Mouse (Mus musculus) heart, adult 18-20 months (tissue): ENCODE measurements around the gene Ifi208. TPM values are rescaled to one million over a fixed set of nuclear protein-coding genes. Genes with fewer than 3 reads are reported as not detected.
A peak's percentile ranks its signal among the peaks of the same experiment; 100 is the strongest.
"Not testable (repeated sequence)": the region's sequence is repeated elsewhere in the genome, so short reads cannot be mapped to it uniquely, and the experiment has no call there.

ENCODE experiments used
- DNase-seq, 2 experiments: peaks; one replicate each; pipeline ENCODE4 v3.0.0; 2021 to 2022; ENCODE audit warnings: mixed read lengths in 1 of 2
- long read RNA-seq, 2 experiments: library from polyadenylated mRNA; stranded (forward); transcript quantifications; one replicate each; pipeline ENCODE4 v2.0.0; 2021
- microRNA-seq, 2 experiments: library from miRNA; unstranded; fragments of <30 nt; microRNA quantifications; one replicate each; pipeline ENCODE4 v1.2.0; 2022
- total RNA-seq, 2 experiments: library from RNA; stranded (reverse); gene quantifications; 2 replicates each; pipeline ENCODE4 v1.2.3; 2021

Gene Ifi208
- total RNA-seq = 1 to 10 TPM in 1 of 2 experiments, under 1 TPM in 1; 0.77 to 1.6 TPM
- long read RNA-seq, experiment 1 = 0 reads
- long read RNA-seq, experiment 2 = 0 reads

DNA sequence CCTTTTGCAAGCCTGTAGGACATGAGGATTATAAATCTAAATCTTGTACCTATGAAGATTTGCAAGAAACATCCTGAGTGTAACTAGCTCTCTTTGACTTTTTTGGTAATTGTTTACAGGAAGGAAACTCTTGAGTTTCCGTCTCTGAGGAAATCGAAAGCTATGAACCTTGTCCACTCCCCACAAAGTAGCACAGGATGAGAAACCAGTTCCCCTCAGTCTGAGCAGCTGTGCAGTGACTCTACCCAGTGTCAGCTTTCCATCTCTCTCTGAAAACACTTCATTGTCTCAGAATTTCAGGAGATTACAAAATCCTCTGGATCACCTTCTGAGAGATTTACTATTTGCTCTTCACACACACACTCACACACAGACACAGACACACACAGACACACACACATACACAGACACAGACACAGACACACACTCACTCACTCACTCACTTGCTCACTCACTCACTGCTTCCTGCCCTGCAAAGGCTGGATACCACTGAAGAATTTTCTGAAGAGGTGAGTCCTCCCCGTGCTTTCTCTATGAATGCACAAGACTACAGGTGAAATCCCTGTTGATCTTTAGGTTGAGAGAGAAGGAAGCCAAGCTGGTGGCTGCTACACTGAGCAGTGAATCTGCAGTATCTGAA, at the start of gene Ifi208:
Gene Ifi208 (plus strand): TSS at position 218 of the 640 bp plus-strand sequence.
- DNase-seq = peak in 1 of 2 experiments; percentile 16

DNA sequence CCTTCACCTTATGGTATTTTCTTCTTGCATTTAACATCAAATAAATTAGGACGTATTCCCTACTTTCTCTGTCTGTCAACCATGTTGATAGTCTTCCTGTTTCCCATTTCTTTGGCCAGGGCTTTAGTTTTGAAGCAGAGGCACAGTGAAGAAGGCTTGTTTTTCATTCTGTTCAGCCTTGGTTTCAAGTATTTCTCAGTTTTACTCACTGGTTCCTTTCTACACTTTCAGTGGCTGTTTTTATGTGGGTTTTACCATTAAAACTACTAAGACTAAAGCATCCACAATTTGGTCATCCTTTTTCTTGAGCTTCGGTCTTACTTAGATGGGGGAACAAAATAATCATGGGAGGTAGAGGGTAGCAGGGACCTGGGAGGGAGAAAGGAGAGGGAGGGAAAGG, 49.4 kb upstream of the Ifi208 start:
- DNase-seq = no peak

DNA sequence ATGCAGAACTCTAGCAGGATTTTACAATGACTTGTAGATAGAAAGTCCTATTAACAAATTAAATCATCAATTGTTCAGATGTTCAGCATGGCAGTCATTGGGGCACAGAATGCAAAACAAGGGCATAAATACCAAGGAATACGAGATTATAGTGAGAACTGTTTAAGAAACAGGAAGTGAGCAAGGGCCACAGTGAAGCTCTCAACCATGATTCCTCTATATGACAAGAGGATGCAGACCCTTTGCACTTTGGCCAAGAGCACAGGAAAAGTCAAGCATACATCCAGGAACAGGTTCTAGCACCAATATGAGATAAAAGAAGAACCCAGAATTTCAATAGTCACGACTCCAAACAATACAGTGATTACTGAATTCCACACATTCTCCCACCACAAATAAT, 46.8 kb upstream of the Ifi208 start:
- DNase-seq = no peak

DNA sequence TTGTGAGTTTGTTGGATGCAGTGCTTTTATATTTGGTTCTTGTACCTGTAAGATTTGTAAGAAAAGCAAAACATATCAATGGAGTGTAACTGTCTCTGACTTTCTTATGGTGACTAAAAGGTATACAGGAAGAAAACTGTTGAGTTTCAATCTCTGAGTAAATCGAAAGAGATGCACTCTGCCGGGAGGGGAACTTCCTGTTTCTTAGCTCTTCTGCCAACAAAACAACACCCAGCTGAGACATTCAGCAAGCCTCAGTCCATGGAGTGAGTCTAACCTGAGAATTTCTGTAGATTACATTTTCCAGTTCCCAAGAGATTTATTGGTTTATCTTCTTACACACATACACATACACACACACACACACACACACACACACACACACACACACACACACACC, 42.9 kb upstream of the Ifi208 start, which contains the start of gene Ifi209:
Gene Ifi209 (plus strand): TSS at position 296 of the 400 bp plus-strand sequence.
- DNase-seq = peak in 1 of 2 experiments; percentile 19

DNA sequence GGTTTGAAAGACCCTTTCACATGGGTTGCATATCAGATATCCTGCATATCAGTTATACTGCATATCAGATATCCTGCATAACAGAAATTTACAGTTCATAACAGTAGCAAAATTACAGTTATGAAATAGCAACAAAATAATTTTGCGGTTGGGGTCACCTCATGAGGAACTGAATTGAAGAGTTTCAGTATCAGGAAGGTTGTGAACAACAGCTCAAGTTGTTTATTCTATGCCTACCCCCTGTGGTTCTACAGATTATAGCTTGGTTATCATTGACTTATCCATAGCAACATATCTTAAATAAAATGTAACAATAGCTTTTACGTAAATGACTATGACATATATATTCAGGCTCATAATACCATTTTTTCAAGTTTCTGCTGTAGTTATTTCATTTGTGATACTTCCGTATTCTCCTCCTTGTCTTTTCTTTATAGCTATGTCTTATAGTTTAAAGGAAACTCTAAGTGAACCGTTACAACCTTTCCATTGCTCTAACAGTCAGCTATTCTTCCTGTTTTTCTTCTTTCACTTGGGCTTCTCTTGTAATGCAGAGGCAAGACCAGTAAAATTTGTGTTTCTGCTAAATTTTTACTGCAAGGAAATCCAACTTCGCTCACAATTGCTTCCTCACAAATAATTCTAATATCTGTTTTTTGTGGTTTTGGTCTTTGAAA, 39.4 kb upstream of the Ifi208 start:
- DNase-seq = no peak

DNA sequence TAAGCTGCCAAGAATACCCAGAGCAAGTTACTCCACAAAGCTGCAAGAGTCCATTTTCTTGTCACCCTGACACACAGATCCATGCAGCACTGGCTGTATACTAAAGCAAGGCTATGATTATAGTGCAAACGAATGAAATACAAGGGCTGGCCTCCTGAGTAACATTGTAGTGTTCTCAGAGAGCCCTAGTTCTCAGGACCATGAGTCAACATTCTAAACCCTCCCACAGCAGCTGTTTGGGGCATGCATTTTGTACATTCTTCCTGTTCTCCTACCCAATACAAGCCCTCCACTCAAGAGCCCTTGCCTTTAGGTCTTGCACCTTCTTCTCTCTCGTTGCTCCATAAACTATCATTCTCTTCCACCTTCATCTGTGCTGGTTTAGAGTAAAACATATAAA, 28.1 kb upstream of the Ifi208 start:
- no peak for DNase-seq

DNA sequence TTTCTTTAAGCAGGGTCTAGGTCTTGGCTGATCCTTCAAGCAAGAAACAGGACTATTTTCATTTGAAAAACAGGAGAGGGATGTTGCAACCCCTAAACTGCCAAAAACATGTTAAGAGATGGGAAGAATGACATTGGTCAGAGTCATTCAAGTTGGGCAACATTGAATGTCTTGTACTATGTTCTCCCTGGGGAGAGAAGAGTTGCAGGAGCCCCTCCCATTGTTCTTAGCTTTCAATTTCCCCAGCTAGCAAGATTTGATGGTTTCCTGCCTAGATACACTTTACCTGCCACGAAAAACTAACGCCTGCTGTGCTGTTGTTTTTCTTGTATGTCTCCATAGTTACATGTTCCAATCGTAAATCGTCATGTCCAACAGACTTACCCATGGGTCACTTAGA, 15.5 kb upstream of the Ifi208 start:
- DNase-seq = peak in 1 of 2 experiments; percentile 22

DNA sequence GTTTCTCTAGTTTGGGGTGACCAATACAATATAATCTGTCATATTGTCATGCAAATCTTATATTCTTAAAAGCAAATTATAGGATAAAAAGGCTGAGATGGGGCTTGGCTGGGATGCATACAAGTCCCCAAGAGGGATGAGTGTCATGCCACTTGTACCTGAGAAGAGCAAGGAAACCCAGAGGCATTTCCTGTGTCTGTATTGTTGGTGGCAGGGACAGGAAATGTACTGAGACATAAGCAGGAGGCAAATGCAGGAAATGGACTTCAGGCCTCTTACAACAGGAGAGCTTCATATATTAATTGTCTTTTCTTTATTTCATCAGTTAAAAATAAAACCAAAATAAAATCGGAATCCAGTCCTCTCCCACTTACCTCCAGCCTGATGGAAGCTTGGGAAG, 5.1 kb downstream of the Ifi208 start:
- DNase-seq = not testable (repeated sequence)

DNA sequence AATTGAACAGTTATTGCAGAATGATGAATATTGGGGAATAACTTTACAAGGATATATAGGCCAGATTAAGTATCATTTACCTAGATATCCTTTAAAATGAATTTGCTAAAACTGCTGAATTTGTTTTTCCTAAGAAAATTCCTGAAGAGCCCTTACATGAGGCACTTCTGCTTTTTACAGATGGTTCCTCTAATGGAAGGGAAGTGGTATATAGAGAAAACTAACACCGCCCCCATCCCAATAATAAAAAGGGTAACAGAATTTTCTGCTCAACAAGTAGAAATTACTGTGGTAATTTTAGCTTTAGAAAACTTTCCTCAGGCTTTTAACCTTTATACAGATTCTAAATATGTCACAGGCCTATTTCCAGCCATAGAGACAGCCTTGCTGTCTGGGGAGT, 20.8 kb downstream of the Ifi208 start:
- no peak for DNase-seq

DNA sequence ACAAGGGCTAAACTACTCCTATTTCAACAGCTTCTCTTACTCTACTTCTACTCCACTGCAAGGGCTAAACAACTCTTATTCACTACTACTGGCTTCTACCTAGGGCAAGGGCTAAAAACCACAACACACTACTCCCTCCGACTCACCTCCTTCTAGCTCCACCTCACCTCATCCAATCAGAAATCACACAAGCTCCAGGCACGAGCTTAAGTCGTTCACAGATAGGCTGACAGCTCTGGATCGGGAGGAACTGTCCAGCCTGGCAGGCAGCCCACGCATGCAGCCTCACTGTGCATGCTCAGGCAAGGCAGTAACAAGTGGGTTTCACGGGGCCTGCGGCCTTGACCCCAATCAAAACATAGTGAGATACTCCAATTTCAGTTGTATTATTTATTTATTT, 59.7 kb downstream of the Ifi208 start:
- DNase-seq = no peak

DNA sequence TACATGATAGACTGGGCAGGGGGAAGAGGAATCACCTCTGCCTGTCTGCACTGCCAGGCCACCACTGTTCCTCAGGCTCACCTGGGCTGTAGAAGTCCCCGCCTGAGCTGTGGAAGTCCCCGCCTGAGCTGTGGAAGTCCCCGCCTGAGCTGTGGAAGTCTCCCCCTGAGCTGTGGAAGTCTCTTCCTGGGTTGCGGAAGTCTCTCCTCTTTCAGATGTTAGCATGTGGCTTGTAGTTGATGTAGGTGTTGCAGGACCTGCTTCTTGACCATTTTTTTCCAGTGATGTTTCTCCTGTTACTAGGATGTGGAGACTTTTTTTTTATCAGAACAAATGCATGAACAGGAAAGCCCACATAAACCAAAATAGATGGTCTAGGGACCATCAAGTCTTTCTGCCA, 61.5 kb downstream of the Ifi208 start:
- DNase-seq = not testable (repeated sequence)

DNA sequence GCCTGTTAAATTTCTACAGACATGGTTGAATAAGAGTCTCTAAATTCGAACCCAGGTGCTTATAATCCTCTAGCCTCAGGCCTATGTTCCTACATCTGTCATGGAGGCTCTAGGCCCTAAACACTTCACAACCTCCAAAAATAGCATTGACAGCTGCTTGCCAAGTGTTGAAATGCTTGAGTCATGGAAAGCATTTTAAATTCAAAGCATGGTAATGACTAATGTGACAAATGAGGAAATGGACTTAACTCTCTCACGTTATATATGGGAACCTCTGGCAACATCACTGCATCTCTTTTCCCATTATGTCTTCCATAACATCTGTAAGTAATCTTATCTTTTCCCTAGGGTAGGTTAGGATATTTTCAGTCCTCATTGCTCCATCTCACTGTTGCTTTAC, 63.5 kb downstream of the Ifi208 start:
- DNase-seq = peak in 1 of 2 experiments; percentile 20

DNA sequence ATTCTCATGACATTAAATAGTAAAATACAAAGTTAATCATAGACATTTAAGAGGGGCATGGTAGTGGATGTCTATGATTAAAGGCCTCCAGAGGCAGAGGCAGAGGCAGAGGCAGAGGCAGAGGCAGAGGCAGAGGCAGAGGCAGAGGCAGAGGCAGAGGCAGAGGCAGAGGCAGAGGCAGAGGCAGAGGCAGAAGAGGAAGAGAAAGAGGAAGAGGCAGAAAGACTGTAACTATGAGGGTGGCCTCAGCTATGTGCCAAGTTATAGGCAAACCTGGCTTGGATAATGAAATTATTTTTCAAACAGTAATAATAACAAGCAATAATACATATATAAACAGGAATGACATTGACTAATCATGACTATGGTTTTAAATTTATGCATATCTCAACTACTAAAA, 67.1 kb downstream of the Ifi208 start:
- DNase-seq = peak in 1 of 2 experiments; percentile 23

DNA sequence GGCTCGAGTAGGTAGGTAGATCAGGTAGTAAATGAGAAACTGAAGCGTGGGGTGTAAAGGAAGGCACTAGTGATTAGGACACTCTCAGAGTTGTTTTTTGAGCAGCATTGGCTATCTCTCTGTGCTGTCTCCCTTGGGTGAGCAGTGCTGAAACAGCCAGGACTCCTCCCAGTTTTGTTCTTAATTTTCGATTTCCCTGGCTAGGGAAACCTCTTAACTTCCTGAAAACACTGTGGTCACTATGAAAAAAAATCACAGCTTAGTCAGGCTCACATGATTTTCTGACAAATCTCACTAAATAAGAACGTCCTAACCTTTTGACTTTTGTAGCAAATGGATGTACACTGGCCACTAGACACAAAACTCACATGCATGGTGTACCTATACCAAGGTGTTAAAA, 68.2 kb downstream of the Ifi208 start, which contains the start of gene Ifi207:
Gene Ifi207 (minus strand): TSS at position 92 of the 400 bp plus-strand sequence.
- DNase-seq = peak; percentile 76 to 88

DNA sequence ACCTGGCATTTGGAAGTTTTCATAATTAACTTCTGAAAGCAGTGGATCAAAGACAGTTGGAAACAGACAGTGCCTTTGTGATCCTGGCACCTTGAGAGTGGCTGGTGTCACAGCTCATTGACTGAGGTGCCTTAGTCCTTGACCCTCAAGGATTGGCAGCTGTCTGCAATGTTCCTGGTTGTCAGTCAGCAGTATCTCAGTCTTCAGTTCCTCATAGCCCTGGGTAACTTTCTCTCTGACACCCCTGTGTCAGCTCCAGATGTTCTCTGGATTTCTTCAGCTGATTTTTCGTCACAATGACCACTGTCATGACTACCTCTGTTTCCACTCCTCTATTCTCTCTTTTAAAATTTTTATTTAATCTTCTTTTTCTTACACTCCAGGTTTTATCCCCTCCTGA, 68.8 kb downstream of the Ifi208 start:
- peak in 1 of 2 experiments; percentile 53 for DNase-seq

Small RNA genes lying within 50 kb of the gene (microRNA-seq; reads per million reads assigned to microRNA genes)
- 0 reads per million in 2 experiments for gene Gm44339

Other genes starting within 250 kb of the Ifi208 start
- under 1 TPM; 0.17 to 0.93 TPM for gene Ifi206, start 182.6 kb upstream of the Ifi208 start, total RNA-seq
- under 1 TPM in 1 of 2 experiments, not detected in 1; 0.33 TPM for gene Ifi214, start 137.7 kb upstream of the Ifi208 start, total RNA-seq
- gene Ifi213, start 74.4 kb upstream of the Ifi208 start, total RNA-seq = under 1 TPM; 0.17 to 0.90 TPM
- 1 to 10 TPM in 1 of 2 experiments, under 1 TPM in 1; 0.55 to 2.1 TPM for gene Ifi209, start 42.8 kb upstream of the Ifi208 start, total RNA-seq
- gene Ifi207, start 68.1 kb downstream of the Ifi208 start, total RNA-seq = 10 to 100 TPM in 1 of 2 experiments, 1 to 10 TPM in 1; 8.2 to 11.6 TPM
- gene Ifi204, start 93.3 kb downstream of the Ifi208 start, total RNA-seq = 1 to 10 TPM; 3.3 to 3.8 TPM
- gene Ifi211, start 239.4 kb downstream of the Ifi208 start, total RNA-seq = 1 to 10 TPM; 3.1 to 3.7 TPM